Mouse (Mus musculus) midbrain, embryonic 10.5 days (tissue): Measurements from ENCODE around the gene Tcf25. TPM values are rescaled to one million over a fixed set of nuclear protein-coding genes. Genes with fewer than 3 reads are reported as not detected.

ENCODE experiments used
- DNase-seq: peaks from one replicate; pipeline ENCODE4 v3.0.0-alpha.2; 2017; ENCODE audit warnings: low spot score
- H3K27ac ChIP-seq: fragments of 300-500 bp; sonication (generic); replicated peaks from 2 replicates; pipeline ENCODE4 v1.5.1; 2016; ENCODE audit warnings: mild to moderate bottlenecking
- H3K27me3 ChIP-seq: fragments of 300-500 bp; sonication (generic); 2 replicates; pipeline ENCODE4 v1.6.1; 2016; ENCODE audit warnings: low read depth, mild to moderate bottlenecking; ENCODE audit not compliant: poor library complexity, severe bottlenecking
- H3K36me3 ChIP-seq: fragments of 300-500 bp; sonication (generic); 2 replicates; pipeline ENCODE4 v1.6.1; 2016; ENCODE audit warnings: mild to moderate bottlenecking, moderate library complexity
- H3K4me1 ChIP-seq: fragments of 300-500 bp; sonication (generic); 2 replicates; pipeline ENCODE4 v1.6.1; 2016
- H3K4me3 ChIP-seq: fragments of 300-500 bp; sonication (generic); 2 replicates; pipeline ENCODE4 v1.5.1; 2016; ENCODE audit warnings: mild to moderate bottlenecking, moderate library complexity
- H3K9me3 ChIP-seq: fragments of 300-500 bp; sonication (generic); replicated peaks from 2 replicates; pipeline ENCODE4 v1.6.1; 2016; ENCODE audit warnings: mild to moderate bottlenecking
- WGBS: fragments of 180-500 bp; shearing (Covaris S2); methylation state at CpG from one replicate; pipeline ENCODE4 v1.1.7; 2016; 5-methylcytosine and 5-hydroxymethylcytosine counted together
- polyA plus RNA-seq: library from polyadenylated mRNA; unstranded; fragments of >200 nt; fragmentation: Nextera tagmentation; extraction: Ambion mirVana; gene quantifications from 2 replicates; pipeline ENCODE4 v1.2.1, GENCODE M21; 2016

Gene Tcf25
- polyA plus RNA-seq, 1 experiment from 2014 or later: 150 TPM

- Histone ChIP-seq H3K36me3 (peaks cover 47% of the 10 kb centered on the region), H3K27ac (no peak overlapping the region), H3K27me3 (peaks cover 30% of the 10 kb centered on the region), H3K4me1 (peaks cover 41% of the 10 kb centered on the region), H3K9me3 (no peaks in the 10 kb centered on the region), H3K4me3 (peak overlapping the region; percentile 23; the same call in 1 of the 2 replicates)
- WGBS: 85% methylated on average over 8 of the region's 8 CpGs
- no peak for DNase-seq
Measured at GRCm38 (mm10) chr8:123415967-123416943, 42.7 kb downstream of the Tcf25 start.

GRCm38 (mm10) chr8:123416944-123417555 is 43.5 kb downstream of the Tcf25 start:
- 83% methylated on average over 8 of the region's 8 CpGs for WGBS
- Histone ChIP-seq H3K27me3 (peaks cover 22% of the 10 kb centered on the region), H3K27ac (no peak overlapping the region), H3K4me3 (peak overlapping the region; percentile 23; the same call in 1 of the 2 replicates), H3K9me3 (no peaks in the 10 kb centered on the region), H3K36me3 (peaks cover 52% of the 10 kb centered on the region), H3K4me1 (peaks cover 34% of the 10 kb centered on the region)
- no peak for DNase-seq

- H3K4me1 ChIP-seq: peaks cover 17% of the 10 kb centered on the region
- 88% methylated on average over 4 of the region's 4 CpGs for WGBS
- no peaks in the 10 kb centered on the region for H3K27me3 ChIP-seq
- peaks cover 52% of the 10 kb centered on the region for H3K36me3 ChIP-seq
- H3K4me3 ChIP-seq: no peak overlapping the region
- H3K9me3 ChIP-seq: no peaks in the 10 kb centered on the region
- H3K27ac ChIP-seq: no peak overlapping the region
- no peak for DNase-seq
Measured at GRCm38 (mm10) chr8:123419711-123420110, 46.2 kb downstream of the Tcf25 start.

- Histone ChIP-seq H3K4me1 (peaks cover 17% of the 10 kb centered on the region), H3K27me3 (no peaks in the 10 kb centered on the region), H3K36me3 (peaks cover 52% of the 10 kb centered on the region), H3K27ac (no peak overlapping the region), H3K9me3 (no peaks in the 10 kb centered on the region), H3K4me3 (no peak overlapping the region)
- 94% methylated on average over 34 of the region's 34 CpGs for WGBS
- no peak for DNase-seq
Measured at GRCm38 (mm10) chr8:123420525-123421281, 47.1 kb downstream of the Tcf25 start.

GRCm38 (mm10) chr8:123421325-123421724 is 47.8 kb downstream of the Tcf25 start:
- WGBS: 92% methylated on average over 19 of the region's 19 CpGs
- Histone ChIP-seq H3K4me1 (peaks cover 17% of the 10 kb centered on the region), H3K9me3 (peaks cover 2% of the 10 kb centered on the region; the same call in 1 of the 2 replicates), H3K36me3 (peaks cover 52% of the 10 kb centered on the region), H3K4me3 (no peak overlapping the region), H3K27ac (no peak overlapping the region), H3K27me3 (no peaks in the 10 kb centered on the region)
- no peak for DNase-seq

GRCm38 (mm10) chr8:123422056-123422780 is 48.7 kb downstream of the Tcf25 start:
- peaks cover 8% of the 10 kb centered on the region for H3K4me1 ChIP-seq
- H3K36me3 ChIP-seq: peaks cover 44% of the 10 kb centered on the region
- peak overlapping the region; percentile 35; the same call in 1 of the 2 replicates for H3K4me3 ChIP-seq
- H3K27ac ChIP-seq: no peak overlapping the region
- peak; percentile 68 for DNase-seq
- 22% methylated on average over 17 of the region's 17 CpGs for whole genome bisulfite sequencing
- H3K27me3 ChIP-seq: no peaks in the 10 kb centered on the region
- peaks cover 11% of the 10 kb centered on the region for H3K9me3 ChIP-seq

- Histone ChIP-seq H3K36me3 (peaks cover 39% of the 10 kb centered on the region), H3K27ac (no peak overlapping the region), H3K4me3 (0 out of 2 replicates have a peak overlapping the region, but pooled peaks have one; percentile 35), H3K4me1 (peaks cover 6% of the 10 kb centered on the region; the same call in 1 of the 2 replicates), H3K9me3 (peaks cover 16% of the 10 kb centered on the region), H3K27me3 (no peaks in the 10 kb centered on the region)
- DNase-seq: no peak
- 23% methylated on average over 3 of the region's 3 CpGs for WGBS
Measured at GRCm38 (mm10) chr8:123422781-123423159, 49.2 kb downstream of the Tcf25 start.

- H3K4me3 ChIP-seq: peak within 1 kb of the TSS; percentile 35; the same call in 1 of the 2 replicates
- H3K36me3 ChIP-seq: peaks cover 32% of the 10 kb centered on the region
- no peak within 1 kb of the TSS for H3K27ac ChIP-seq
- peaks cover 6% of the 10 kb centered on the region; the same call in 1 of the 2 replicates for H3K4me1 ChIP-seq
- 80% methylated on average over 7 of the region's 7 CpGs for WGBS
- H3K27me3 ChIP-seq: no peaks in the 10 kb centered on the region
- no peak for DNase-seq
- H3K9me3 ChIP-seq: peaks cover 23% of the 10 kb centered on the region
Measured at GRCm38 (mm10) chr8:123423441-123423840, 49.9 kb downstream of the Tcf25 start, which contains the start of gene Def8. Gene Def8 (plus strand): TSS chr8:123423527.

- WGBS: 97% methylated on average over 27 of the region's 27 CpGs
- Histone ChIP-seq H3K27ac (no peak overlapping the region), H3K4me1 (peaks cover 6% of the 10 kb centered on the region; the same call in 1 of the 2 replicates), H3K36me3 (no peaks in the 10 kb centered on the region), H3K9me3 (peaks cover 55% of the 10 kb centered on the region), H3K4me3 (no peak overlapping the region), H3K27me3 (no peaks in the 10 kb centered on the region)
- no peak for DNase-seq
Measured at GRCm38 (mm10) chr8:123426511-123427509, 53.3 kb downstream of the Tcf25 start.

- 96% methylated on average over 24 of the region's 24 CpGs for whole genome bisulfite sequencing
- Histone ChIP-seq H3K27me3 (no peaks in the 10 kb centered on the region), H3K4me1 (no peaks in the 10 kb centered on the region), H3K9me3 (peaks cover 64% of the 10 kb centered on the region), H3K27ac (no peak overlapping the region), H3K4me3 (no peak overlapping the region), H3K36me3 (no peaks in the 10 kb centered on the region)
- no peak for DNase-seq
Measured at GRCm38 (mm10) chr8:123427639-123428275, 54.2 kb downstream of the Tcf25 start.
